Mouse (Mus musculus): ENCODE measurements around the gene Oscar. TPM values are rescaled to one million over a fixed set of nuclear protein-coding genes. Genes with fewer than 3 reads are reported as not detected.

Oscar gene
- polyA plus RNA-seq (2015; fragmentation: Nextera tagmentation; extraction: Ambion mirVana) = 0.33 and 0.37 TPM in 2 replicates

DNA sequence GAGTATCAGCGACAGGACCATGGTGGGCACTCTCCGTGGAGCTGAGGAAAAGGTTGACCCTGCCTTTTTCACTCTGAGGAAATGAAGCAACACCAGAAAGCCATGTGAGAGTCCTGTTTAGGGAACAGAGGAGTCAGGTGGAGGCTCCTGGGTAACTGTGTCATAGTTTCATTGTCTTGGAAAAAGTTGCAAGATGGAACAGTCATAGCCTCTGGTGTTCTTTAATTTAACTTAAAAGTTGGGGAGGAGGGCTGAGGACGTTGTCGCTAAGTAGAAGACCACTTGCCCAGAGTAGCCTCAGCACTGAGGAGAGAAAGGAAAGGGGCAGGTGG is at the start of gene Oscar:
Gene Oscar (minus strand): TSS at position 101 of the 332 bp plus-strand sequence.
- ATAC-seq (ENCODE audit: insufficient number of reproducible peaks, insufficient read depth, low FRiP score, low TSS enrichment, low read depth) = no peak
- peaks cover 23% of the 10 kb centered on the region for H3K36me3 ChIP-seq
- H3K9ac ChIP-seq = no peak within 1 kb of the TSS
- no peaks in the 10 kb centered on the region for H3K27me3 ChIP-seq
- 73% methylated on average over 4 of the region's 4 CpGs for WGBS
- H3K9me3 ChIP-seq = no peaks in the 10 kb centered on the region
- peaks cover 6% of the 10 kb centered on the region for H3K4me1 ChIP-seq
- H3K4me2 ChIP-seq = 0 out of 2 replicates have a peak within 1 kb of the TSS, but pooled peaks have one; percentile 26
- H3K4me3 ChIP-seq = peak within 1 kb of the TSS; percentile 82
- H3K27ac ChIP-seq = no peak within 1 kb of the TSS

DNA sequence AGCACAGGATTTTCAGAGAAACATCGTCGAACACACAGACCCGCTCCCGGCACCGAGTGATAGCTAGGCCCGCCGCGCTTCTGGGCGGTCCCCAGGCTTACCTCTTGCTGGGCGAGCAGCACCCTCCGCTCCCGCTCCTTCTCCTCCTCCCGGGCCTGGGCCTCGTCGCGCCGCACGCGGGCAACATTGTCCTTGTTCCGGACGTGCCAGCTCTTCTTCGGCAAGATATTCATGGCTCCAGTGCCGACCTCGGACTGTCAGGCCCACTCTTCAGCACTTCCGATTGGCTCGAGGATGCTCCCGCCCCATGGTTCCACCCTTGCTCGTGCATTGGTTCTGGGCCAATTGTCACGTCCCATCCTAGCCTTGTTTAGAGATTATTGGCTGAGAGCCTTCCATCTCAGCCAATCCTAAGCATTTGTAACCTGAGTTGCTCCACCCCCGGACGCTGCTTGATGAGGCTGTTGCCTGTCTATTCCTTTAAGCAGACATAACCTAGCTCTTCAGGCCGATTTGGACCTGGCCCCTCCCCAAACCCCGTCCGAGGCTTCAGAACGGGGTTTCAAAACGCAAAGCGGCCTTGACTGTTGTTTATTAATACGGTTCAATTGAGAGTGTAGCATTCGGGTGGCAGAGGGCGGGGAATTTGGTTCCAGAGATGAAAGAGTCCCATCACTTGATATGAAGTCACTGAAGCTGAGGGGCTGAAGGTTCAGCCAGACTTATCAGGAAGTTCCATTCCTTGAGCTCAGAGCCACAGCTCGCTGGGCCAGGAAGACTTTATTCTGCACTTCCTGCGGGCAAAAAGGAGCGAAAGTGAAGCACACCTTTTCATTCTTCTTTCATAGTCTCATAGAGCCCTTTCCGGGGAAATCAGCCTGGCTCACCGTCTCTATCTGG is 49.5 kb upstream of the Oscar start, which contains the start of gene Leng1:
Gene Leng1 (minus strand): TSS at position 626 of the 900 bp plus-strand sequence.
- H3K4me2 ChIP-seq = peak within 1 kb of the TSS; percentile 70
- H3K27me3 ChIP-seq = no peaks in the 10 kb centered on the region
- H3K36me3 ChIP-seq = peaks cover 28% of the 10 kb centered on the region
- WGBS = 4% methylated on average over 45 of the region's 45 CpGs
- peak; percentile 97 for ATAC-seq (ENCODE audit: insufficient number of reproducible peaks, insufficient read depth, low FRiP score, low TSS enrichment, low read depth)
- peaks cover 23% of the 10 kb centered on the region for H3K4me1 ChIP-seq
- peak within 1 kb of the TSS; percentile 87 for H3K9ac ChIP-seq
- H3K27ac ChIP-seq = peak within 1 kb of the TSS; percentile 90
- no peaks in the 10 kb centered on the region for H3K9me3 ChIP-seq
- H3K4me3 ChIP-seq = peak within 1 kb of the TSS; percentile 74

DNA sequence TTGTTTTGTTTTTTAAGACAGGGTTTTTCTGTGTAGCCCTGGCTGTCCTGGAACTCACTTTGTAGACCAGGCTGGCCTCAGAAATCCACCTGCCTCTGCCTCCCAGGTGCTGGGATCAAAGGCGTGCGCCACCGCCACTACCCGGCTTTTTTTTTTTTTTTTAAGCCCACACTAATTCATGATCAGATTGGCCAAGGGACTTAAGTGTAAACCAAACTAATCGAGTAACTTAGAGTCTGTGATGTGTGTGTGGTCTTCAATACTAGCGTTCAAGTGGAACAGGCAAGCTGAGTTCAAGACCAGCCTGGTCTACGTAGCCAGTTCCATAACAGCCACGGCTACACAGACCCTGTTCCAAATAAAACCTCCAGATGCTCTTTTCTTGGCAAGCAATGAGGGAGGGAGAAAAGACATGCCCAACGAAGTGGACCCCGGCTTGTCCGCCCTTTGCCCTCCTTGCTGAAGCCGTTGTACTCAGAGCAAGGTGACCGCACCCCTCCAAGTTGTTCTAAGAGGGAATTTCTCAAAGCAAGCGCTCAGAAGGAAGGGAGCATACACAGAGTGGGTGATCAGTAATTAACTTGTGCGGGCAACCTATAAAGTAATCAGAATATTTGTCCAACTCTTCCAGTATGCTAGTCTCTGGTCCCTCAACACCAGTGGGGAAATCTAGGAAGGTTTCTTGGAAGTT is 48.7 kb upstream of the Oscar start:
- Histone ChIP-seq H3K27ac (peak overlapping the region; percentile 90), H3K4me1 (peaks cover 23% of the 10 kb centered on the region), H3K4me3 (peak overlapping the region; percentile 74), H3K4me2 (peak overlapping the region; percentile 70), H3K9me3 (no peaks in the 10 kb centered on the region), H3K27me3 (no peaks in the 10 kb centered on the region), H3K9ac (peak overlapping the region; percentile 87), H3K36me3 (peaks cover 36% of the 10 kb centered on the region)
- WGBS = 30% methylated on average over 15 of the region's 15 CpGs
- peak; percentile 7; the same call in 1 of the 2 replicates for ATAC-seq (ENCODE audit: insufficient number of reproducible peaks, insufficient read depth, low FRiP score, low TSS enrichment, low read depth)

DNA sequence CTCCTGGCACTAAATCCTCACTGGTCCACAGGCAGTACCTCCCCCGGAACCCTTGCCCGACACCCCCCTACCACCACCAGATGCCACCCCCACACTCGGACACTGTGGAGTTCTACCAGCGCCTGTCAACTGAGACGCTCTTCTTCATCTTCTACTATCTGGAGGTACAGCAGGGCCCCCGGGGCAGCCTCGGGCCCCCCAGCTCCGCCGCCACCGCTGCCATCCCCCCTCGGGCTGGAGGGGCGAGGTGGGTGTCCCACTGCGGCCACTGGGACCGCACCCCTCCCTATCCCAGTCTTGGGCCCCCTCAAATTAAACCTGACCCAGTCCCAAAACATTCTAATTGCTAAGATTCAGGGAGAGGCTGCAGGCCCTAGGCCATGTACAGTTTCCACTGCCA is 42.6 kb upstream of the Oscar start:
- H3K27ac ChIP-seq = no peak overlapping the region
- peaks cover 7% of the 10 kb centered on the region for H3K4me1 ChIP-seq
- no peaks in the 10 kb centered on the region for H3K27me3 ChIP-seq
- no peaks in the 10 kb centered on the region for H3K9me3 ChIP-seq
- H3K4me3 ChIP-seq = no peak overlapping the region
- peaks cover 97% of the 10 kb centered on the region for H3K36me3 ChIP-seq
- ATAC-seq (ENCODE audit: insufficient number of reproducible peaks, insufficient read depth, low FRiP score, low TSS enrichment, low read depth) = no peak
- WGBS = 85% methylated on average over 14 of the region's 14 CpGs
- H3K4me2 ChIP-seq = no peak overlapping the region
- no peak overlapping the region for H3K9ac ChIP-seq

DNA sequence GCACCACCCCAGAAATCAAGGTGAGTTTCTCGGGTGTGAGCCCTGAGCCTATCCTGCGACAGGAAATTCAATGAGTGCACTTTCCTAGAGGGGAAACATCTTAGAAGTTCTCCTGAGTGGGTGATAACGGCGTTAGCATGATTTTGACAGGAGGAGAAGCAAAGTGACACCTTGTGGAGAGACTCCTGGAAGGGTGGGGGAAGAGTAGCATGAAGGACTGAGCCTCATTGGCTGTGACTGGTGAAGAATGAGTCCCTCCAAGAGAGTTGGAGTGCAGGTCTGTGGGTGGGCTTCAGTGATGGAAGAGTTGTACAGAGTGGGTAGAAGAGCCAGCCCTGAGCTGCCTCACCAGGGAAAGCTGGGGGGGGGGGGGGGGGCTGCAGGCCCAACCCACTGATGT is 41.0 kb upstream of the Oscar start:
- Histone ChIP-seq H3K27me3 (no peaks in the 10 kb centered on the region), H3K36me3 (peaks cover 100% of the 10 kb centered on the region), H3K4me2 (no peak overlapping the region), H3K4me1 (no peaks in the 10 kb centered on the region), H3K9me3 (no peaks in the 10 kb centered on the region), H3K4me3 (no peak overlapping the region), H3K9ac (no peak overlapping the region), H3K27ac (no peak overlapping the region)
- 92% methylated on average over 4 of the region's 4 CpGs for WGBS
- ATAC-seq (ENCODE audit: insufficient number of reproducible peaks, insufficient read depth, low FRiP score, low TSS enrichment, low read depth) = no peak

DNA sequence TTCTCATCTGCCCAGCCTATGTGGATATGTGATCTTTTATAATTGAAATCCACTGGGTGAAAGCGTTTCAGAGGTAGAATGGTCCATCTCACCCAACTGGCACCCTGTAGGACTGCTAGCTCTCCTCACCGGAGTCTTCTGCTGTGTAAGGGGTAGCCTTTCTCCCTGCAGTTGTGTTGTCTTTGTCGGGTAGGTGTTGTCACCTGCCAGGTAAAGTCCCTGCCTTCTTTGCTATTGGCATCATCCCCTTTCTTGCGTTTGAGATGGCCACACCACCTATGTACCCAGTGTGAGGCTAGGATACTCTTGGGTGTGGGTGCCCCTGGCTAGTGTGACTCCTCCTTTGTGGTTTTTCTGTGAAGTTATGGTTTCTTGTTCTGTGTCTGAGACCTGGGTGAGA is 30.7 kb upstream of the Oscar start:
- Histone ChIP-seq H3K4me3 (peak overlapping the region; percentile 97), H3K9me3 (no peaks in the 10 kb centered on the region), H3K36me3 (peaks cover 25% of the 10 kb centered on the region), H3K9ac (peak overlapping the region; percentile 99), H3K4me2 (peak overlapping the region; percentile 86), H3K27ac (no peak overlapping the region), H3K4me1 (peaks cover 27% of the 10 kb centered on the region), H3K27me3 (no peaks in the 10 kb centered on the region)
- 66% methylated on average over 4 of the region's 4 CpGs for WGBS
- no peak for ATAC-seq (ENCODE audit: insufficient number of reproducible peaks, insufficient read depth, low FRiP score, low TSS enrichment, low read depth)

DNA sequence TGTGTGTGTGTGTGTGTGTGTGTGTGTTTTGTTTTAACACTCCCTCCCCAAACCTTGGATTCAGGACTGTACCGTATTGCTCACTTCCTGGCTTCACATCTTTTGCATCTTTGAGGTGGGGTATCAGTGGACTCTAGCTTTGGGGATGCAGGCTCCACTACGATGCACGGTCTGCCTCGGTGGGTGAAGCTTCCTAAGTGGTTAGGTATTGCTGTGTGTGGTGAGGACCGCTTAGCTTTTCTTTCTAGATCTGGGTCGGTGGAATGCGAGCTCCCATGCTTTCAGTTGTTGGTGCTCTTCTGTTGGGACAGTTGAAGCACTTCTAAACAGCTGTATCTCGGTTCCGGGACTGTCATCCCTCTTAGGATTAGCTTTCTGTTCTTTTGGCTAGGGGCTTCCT is 30.2 kb upstream of the Oscar start:
- H3K27me3 ChIP-seq = no peaks in the 10 kb centered on the region
- no peaks in the 10 kb centered on the region for H3K9me3 ChIP-seq
- H3K4me1 ChIP-seq = peaks cover 27% of the 10 kb centered on the region
- peak overlapping the region; percentile 86 for H3K4me2 ChIP-seq
- H3K4me3 ChIP-seq = peak overlapping the region; percentile 97
- 20% methylated on average over 9 of the region's 9 CpGs for WGBS
- ATAC-seq (ENCODE audit: insufficient number of reproducible peaks, insufficient read depth, low FRiP score, low TSS enrichment, low read depth) = no peak
- peak overlapping the region; percentile 99 for H3K9ac ChIP-seq
- H3K27ac ChIP-seq = peak overlapping the region; percentile 98; the same call in 1 of the 2 replicates
- peaks cover 25% of the 10 kb centered on the region for H3K36me3 ChIP-seq

DNA sequence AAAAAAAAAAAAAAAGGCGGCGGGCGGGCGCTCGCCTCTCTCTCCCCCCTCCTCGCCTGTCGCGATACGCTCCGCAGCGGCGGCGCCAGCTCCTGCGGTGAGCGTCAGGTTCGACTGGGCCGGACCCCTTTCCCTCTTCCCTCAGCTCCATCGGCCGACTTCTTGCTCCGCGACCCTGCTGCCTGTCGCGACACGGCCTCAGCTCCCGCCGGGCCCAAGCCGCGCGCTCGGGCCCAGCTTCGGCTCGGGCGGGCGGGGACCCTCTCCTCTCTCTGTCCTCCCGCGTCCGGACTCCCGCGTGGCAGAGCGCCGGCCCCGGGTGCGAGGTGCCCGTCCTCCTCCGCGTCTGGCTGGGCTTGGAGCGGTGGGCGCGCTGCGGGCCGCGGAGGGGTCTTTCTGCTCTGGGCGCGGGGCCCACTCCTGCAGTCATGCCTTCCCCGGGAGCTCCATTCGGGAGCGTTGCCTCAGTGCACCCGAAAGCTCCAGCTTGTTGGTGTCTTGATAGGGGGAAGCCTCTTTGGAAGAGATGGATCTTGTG is 29.6 kb upstream of the Oscar start:
- ATAC-seq (ENCODE audit: insufficient number of reproducible peaks, insufficient read depth, low FRiP score, low TSS enrichment, low read depth) = peak; percentile 0; the same call in 1 of the 2 replicates
- H3K27ac ChIP-seq = peak overlapping the region; percentile 98
- peak overlapping the region; percentile 99 for H3K9ac ChIP-seq
- peak overlapping the region; percentile 97 for H3K4me3 ChIP-seq
- peaks cover 25% of the 10 kb centered on the region for H3K36me3 ChIP-seq
- H3K4me2 ChIP-seq = peak overlapping the region; percentile 86
- no peaks in the 10 kb centered on the region for H3K27me3 ChIP-seq
- H3K4me1 ChIP-seq = peaks cover 27% of the 10 kb centered on the region
- H3K9me3 ChIP-seq = no peaks in the 10 kb centered on the region
- under 1% methylated on average over 52 of the region's 58 CpGs for WGBS

DNA sequence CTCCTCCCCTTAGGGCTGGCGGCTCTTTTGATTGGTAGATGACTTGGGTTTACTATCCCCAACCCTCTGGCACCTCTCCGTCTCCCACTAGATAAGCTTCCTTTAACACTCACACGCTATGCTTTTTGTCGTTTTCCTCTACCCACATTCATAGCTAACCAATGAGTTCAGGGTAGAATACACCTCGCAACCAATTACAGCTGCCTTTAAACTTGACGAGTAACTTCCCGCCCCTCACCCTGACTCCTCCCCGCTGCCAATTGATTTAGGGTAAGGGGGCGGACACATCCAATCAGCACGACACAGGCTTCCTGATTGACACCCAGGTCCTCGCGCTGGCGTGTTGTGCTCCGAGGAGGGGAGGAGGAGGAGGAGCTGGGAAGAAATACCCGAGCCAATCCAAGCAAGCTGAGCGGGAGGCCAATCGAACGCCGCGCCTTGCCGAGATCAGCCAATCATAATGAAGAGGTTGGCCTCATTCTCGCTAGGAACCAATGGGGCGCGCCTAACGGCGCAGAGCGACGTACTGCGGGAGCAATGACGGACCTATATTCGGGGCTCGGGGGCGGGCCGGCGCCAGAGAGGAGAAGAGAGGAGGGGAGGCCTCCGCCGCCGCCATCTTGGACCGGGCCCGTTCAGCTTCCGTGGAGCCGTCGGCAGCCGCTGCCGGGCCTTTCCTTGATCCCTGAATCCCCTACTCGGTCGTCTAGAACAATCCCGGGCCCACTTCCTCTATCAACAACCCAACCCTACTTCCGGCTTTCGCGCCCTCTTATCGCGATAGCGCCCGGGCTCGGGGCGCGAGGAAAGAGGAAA is 28.9 kb upstream of the Oscar start, which contains the start of gene Cnot3:
Gene Cnot3 (plus strand): TSS at position 597 of the 816 bp plus-strand sequence.
- Histone ChIP-seq H3K9ac (peak within 1 kb of the TSS; percentile 99), H3K4me2 (peak within 1 kb of the TSS; percentile 86), H3K9me3 (no peaks in the 10 kb centered on the region), H3K36me3 (peaks cover 25% of the 10 kb centered on the region), H3K4me1 (peaks cover 27% of the 10 kb centered on the region), H3K27me3 (no peaks in the 10 kb centered on the region), H3K4me3 (peak within 1 kb of the TSS; percentile 97), H3K27ac (peak within 1 kb of the TSS; percentile 98)
- under 1% methylated on average over 53 of the region's 58 CpGs for WGBS
- ATAC-seq (ENCODE audit: insufficient number of reproducible peaks, insufficient read depth, low FRiP score, low TSS enrichment, low read depth) = peak; percentile 99

DNA sequence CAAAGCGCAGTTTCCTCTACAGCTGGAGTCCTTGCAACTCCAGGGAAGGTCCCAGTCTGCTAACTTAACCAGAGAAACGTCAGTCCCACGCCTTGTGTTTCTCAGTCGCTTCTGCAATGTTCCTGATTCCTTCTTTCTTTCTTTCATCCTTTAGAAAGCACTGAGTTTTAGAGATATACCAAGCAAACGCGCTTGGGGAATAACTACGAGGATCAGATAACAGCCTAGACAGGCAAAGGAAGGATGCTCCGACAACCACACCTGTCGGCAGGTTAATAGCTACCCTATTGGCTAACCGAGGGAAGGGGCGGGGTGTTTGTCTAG is 28.4 kb upstream of the Oscar start:
- Histone ChIP-seq H3K4me1 (peaks cover 27% of the 10 kb centered on the region), H3K9ac (no peak overlapping the region), H3K27ac (no peak overlapping the region; the same call in 1 of the 2 replicates), H3K4me2 (peak overlapping the region; percentile 58), H3K27me3 (no peaks in the 10 kb centered on the region), H3K9me3 (no peaks in the 10 kb centered on the region), H3K4me3 (peak overlapping the region; percentile 97), H3K36me3 (peaks cover 27% of the 10 kb centered on the region)
- ATAC-seq (ENCODE audit: insufficient number of reproducible peaks, insufficient read depth, low FRiP score, low TSS enrichment, low read depth) = no peak
- 1% methylated on average over 11 of the region's 11 CpGs for WGBS

DNA sequence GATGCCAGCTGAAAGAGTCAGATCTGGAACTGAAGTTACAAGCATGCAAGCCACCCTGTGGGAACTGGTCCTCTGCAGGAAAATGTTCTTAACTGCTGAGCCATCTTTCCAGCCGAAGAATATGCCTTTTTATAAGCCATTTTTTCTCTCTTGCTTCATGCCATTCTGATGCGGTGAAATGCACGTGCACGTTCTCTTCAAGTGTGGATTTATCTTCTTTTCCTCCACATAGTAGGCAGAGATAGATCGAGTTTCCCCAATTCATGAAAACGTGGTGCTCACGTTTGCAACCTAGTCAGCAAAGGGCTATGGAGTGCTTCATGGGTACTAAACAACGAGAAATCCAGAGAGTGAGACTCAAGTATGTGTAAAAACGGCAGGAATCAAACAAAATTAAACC is 27.9 kb upstream of the Oscar start:
- WGBS = 20% methylated on average over 9 of the region's 9 CpGs
- H3K36me3 ChIP-seq = peaks cover 31% of the 10 kb centered on the region
- no peak for ATAC-seq (ENCODE audit: insufficient number of reproducible peaks, insufficient read depth, low FRiP score, low TSS enrichment, low read depth)
- peak overlapping the region; percentile 97 for H3K4me3 ChIP-seq
- H3K27ac ChIP-seq = no peak overlapping the region; the same call in 1 of the 2 replicates
- H3K4me1 ChIP-seq = peaks cover 27% of the 10 kb centered on the region
- peak overlapping the region; percentile 58 for H3K4me2 ChIP-seq
- H3K9me3 ChIP-seq = no peaks in the 10 kb centered on the region
- H3K9ac ChIP-seq = no peak overlapping the region
- no peaks in the 10 kb centered on the region for H3K27me3 ChIP-seq
